Mouse (Mus musculus) retina, postnatal 7 days (tissue): ENCODE data around the gene Krt32.

ENCODE experiments used
- DNase-seq: peaks from one replicate; pipeline ENCODE4 v3.0.0-alpha.2; 2012; ENCODE audit warnings: low read depth, low spot score

The Krt32 gene

GRCm38 (mm10) chr11:100055686-100056655, 32.1 kb downstream of the Krt32 start:
- DNase-seq, result no peak

GRCm38 (mm10) chr11:100050451-100050850, 37.6 kb downstream of the Krt32 start, which contains the start of gene Krt31:
Krt31 (minus strand) TSS chr11:100050551.
- no peak for DNase-seq

DNA sequence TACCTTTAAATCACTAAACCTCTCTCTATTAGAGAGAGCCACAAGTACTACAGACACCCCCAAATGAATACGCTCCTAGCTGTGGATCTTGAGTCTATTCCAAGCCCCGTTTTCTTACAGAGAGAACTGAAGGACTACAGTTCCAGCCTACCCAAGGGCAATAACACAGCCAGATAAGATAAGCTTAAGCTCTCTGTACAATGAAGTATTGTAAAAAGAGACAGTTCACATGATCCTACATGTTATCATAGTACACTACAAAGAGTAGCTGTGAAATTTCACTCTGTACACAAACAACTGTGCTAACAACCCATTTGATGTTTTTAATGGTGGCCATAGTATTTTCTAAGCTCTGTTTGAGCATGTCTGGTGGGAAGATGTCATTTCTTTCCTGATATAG, 40.8 kb downstream of the Krt32 start:
- DNase-seq, result no peak

- DNase-seq, result no peak
Measured at GRCm38 (mm10) chr11:100046303-100046866, 41.6 kb downstream of the Krt32 start.

DNA sequence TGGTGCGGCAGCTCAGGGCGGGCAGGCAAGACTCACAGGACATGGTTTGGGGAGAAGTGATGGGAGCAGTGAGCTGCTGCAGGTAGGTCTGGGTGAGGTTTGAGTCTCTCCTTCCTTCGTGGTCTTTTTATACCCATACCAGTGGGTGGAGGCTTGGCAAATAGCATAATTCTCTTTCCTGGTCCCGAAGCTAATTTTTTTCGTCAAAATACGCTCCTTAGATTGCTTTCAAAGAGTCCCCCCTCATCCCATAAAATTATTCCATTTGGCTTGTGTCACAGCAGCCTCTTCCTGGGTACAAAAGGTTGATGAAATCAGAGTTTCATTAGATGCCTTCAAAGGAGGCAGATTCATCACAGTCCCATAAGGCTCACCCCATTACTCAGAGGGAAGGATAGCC, 46.6 kb downstream of the Krt32 start, which contains the start of gene Krt34:
TSS of gene Krt34 (minus strand) at position 101 of the 400 bp plus-strand sequence.
- no peak for DNase-seq
